Mouse (Mus musculus): ENCODE results near the gene Rapgef2. TPM values are rescaled to one million over a fixed set of nuclear protein-coding genes. Genes with fewer than 3 reads are reported as not detected.

Rapgef2 gene
- polyA plus RNA-seq, 1 experiment from 2014 or later = 10.7 TPM

DNA sequence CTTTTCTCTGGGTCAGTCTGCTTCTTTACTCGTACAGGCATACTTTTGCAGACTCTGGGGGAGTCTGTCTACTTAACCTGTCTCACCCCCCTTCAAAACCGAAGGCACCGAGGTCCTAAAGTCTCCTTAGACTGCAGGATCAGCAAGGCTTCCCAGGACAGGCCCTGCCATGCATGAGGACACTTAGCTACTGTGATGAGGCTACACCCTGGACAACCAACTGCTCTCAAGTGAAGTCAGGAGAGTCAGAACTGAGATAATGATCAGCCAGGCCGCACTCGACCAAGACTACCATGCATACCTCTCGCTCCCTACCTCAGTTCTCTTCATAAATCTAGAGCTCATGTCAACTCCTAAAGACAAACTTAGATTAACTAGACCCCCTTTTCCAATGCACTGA lies 159.5 kb downstream of the Rapgef2 start:
- no peak overlapping the region for H3K27ac ChIP-seq (ENCODE audit: low read length)
- no peaks in the 10 kb centered on the region for H3K9me3 ChIP-seq (ENCODE audit: control insufficient read depth, low read depth, low read length)
- 82% methylated on average over 6 of the region's 6 CpGs for WGBS
- H3K4me2 ChIP-seq (replicated peaks; ENCODE audit: low read depth, low read length) = no peak overlapping the region
- H3K27me3 ChIP-seq (ENCODE audit: control insufficient read depth, insufficient read depth, low read length) = no peaks in the 10 kb centered on the region
- H3K4me1 ChIP-seq (ENCODE audit: control insufficient read depth, insufficient read depth, low read length) = no peaks in the 10 kb centered on the region
- no peaks in the 10 kb centered on the region for H3K36me3 ChIP-seq (ENCODE audit: control insufficient read depth, insufficient read depth, low read length)
- H3K9ac ChIP-seq (replicated peaks; ENCODE audit: low read depth, low read length) = no peak overlapping the region
- H3K4me3 ChIP-seq (ENCODE audit: low read depth, low read length) = no peak overlapping the region
- ATAC-seq (ENCODE audit: insufficient number of reproducible peaks, insufficient read depth, low FRiP score, low read depth) = no peak

DNA sequence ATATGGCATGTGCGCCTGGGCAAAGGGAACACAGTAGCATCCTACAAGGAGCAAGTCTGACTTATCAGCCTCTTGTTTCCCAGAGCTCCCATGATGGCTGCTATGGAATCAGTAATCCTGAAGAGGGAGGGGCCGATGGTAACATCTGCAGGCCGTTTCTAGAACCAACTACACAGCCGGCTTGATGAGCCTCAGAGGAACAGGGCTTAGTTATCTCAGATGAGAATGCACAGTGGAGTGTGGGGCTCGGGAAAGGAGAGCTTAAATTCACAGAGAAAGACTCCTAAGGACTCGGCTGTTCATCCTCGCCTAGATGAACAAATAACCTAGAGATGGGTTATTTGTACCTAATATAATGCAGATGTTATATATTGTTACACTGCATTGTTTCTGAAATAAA lies 164.9 kb downstream of the Rapgef2 start:
- H3K36me3 ChIP-seq (ENCODE audit: control insufficient read depth, insufficient read depth, low read length) = no peaks in the 10 kb centered on the region
- no peak for ATAC-seq (ENCODE audit: insufficient number of reproducible peaks, insufficient read depth, low FRiP score, low read depth)
- WGBS = 86% methylated on average over 7 of the region's 7 CpGs

DNA sequence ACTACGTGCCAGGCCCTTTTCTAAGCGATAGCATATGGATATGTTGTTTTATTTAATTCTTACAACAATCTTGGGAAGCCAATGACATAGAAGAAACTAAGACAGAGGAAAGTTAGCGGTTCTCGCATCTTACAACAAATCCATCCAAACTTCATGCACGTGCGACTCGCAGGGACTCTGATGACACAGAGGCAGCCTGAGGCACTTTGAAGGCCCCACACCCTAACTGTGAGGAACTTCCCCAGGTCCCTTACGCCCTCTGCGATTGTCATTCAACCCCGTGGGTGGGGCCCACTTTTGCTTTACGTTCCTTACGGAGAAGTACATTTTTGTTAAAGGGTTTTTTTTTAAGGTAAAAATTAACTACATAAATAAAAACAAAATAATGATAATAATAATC lies 166.3 kb downstream of the Rapgef2 start:
- no peaks in the 10 kb centered on the region for H3K27me3 ChIP-seq (ENCODE audit: control insufficient read depth, insufficient read depth, low read length)
- no peak overlapping the region for H3K27ac ChIP-seq (ENCODE audit: low read length)
- no peak for ATAC-seq (ENCODE audit: insufficient number of reproducible peaks, insufficient read depth, low FRiP score, low read depth)
- H3K9ac ChIP-seq (replicated peaks; ENCODE audit: low read depth, low read length) = no peak overlapping the region
- no peak overlapping the region for H3K4me3 ChIP-seq (ENCODE audit: low read depth, low read length)
- no peaks in the 10 kb centered on the region for H3K4me1 ChIP-seq (ENCODE audit: control insufficient read depth, insufficient read depth, low read length)
- H3K4me2 ChIP-seq (replicated peaks; ENCODE audit: low read depth, low read length) = no peak overlapping the region
- WGBS = 95% methylated on average over 12 of the region's 12 CpGs
- no peaks in the 10 kb centered on the region for H3K36me3 ChIP-seq (ENCODE audit: control insufficient read depth, insufficient read depth, low read length)
- H3K9me3 ChIP-seq (ENCODE audit: control insufficient read depth, low read depth, low read length) = no peaks in the 10 kb centered on the region

More for the DNA sequence above, 164.9 kb downstream of the Rapgef2 start:
- no peaks in the 10 kb centered on the region for H3K27me3 ChIP-seq (ENCODE audit: control insufficient read depth, insufficient read depth, low read length)
- no peak overlapping the region for H3K27ac ChIP-seq (ENCODE audit: low read length)
- no peaks in the 10 kb centered on the region for H3K9me3 ChIP-seq (ENCODE audit: control insufficient read depth, low read depth, low read length)
- H3K4me1 ChIP-seq (ENCODE audit: control insufficient read depth, insufficient read depth, low read length) = no peaks in the 10 kb centered on the region
- no peak overlapping the region for H3K9ac ChIP-seq (replicated peaks; ENCODE audit: low read depth, low read length)
- H3K4me3 ChIP-seq (ENCODE audit: low read depth, low read length) = no peak overlapping the region
- H3K4me2 ChIP-seq (replicated peaks; ENCODE audit: low read depth, low read length) = no peak overlapping the region

DNA sequence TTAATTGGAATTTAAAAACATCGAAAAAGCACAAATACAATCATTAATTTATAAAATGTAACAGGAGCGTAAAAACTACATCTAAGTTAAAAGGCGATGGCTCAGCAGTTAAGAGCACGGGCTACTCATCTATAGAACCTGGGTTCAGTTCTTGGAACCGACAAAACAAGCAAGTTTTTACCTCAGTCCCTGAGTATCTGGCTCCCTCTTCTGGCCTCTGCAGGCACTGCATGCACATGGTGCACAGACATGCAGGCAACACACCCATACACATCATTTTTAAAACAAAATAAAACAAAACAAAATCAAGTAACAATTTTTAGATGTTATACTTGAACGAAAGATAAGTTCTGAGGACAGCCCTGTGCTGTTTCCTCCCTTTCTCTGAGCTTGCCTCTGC lies 176.2 kb downstream of the Rapgef2 start:
- Histone ChIP-seq H3K27ac (ENCODE audit: low read length) (no peak overlapping the region), H3K9ac (replicated peaks; ENCODE audit: low read depth, low read length) (no peak overlapping the region), H3K36me3 (ENCODE audit: control insufficient read depth, insufficient read depth, low read length) (no peaks in the 10 kb centered on the region), H3K4me3 (ENCODE audit: low read depth, low read length) (no peak overlapping the region), H3K9me3 (ENCODE audit: control insufficient read depth, low read depth, low read length) (no peaks in the 10 kb centered on the region), H3K27me3 (ENCODE audit: control insufficient read depth, insufficient read depth, low read length) (no peaks in the 10 kb centered on the region), H3K4me2 (replicated peaks; ENCODE audit: low read depth, low read length) (no peak overlapping the region), H3K4me1 (ENCODE audit: control insufficient read depth, insufficient read depth, low read length) (no peaks in the 10 kb centered on the region)
- WGBS = 95% methylated on average over 6 of the region's 6 CpGs
- no peak for ATAC-seq (ENCODE audit: insufficient number of reproducible peaks, insufficient read depth, low FRiP score, low read depth)

- Histone ChIP-seq H3K9ac (replicated peaks; ENCODE audit: low read depth, low read length) (no peak overlapping the region), H3K27ac (ENCODE audit: low read length) (no peak overlapping the region), H3K4me3 (ENCODE audit: low read depth, low read length) (no peak overlapping the region), H3K27me3 (ENCODE audit: control insufficient read depth, insufficient read depth, low read length) (no peaks in the 10 kb centered on the region), H3K9me3 (ENCODE audit: control insufficient read depth, low read depth, low read length) (no peaks in the 10 kb centered on the region), H3K4me1 (ENCODE audit: control insufficient read depth, insufficient read depth, low read length) (no peaks in the 10 kb centered on the region), H3K36me3 (ENCODE audit: control insufficient read depth, insufficient read depth, low read length) (peaks cover 5% of the 10 kb centered on the region), H3K4me2 (replicated peaks; ENCODE audit: low read depth, low read length) (no peak overlapping the region)
- WGBS = 76% methylated on average over 6 of the region's 6 CpGs
- ATAC-seq (ENCODE audit: insufficient number of reproducible peaks, insufficient read depth, low FRiP score, low read depth) = no peak
Measured at GRCm38 (mm10) chr3:79108246-79108645, 178.1 kb downstream of the Rapgef2 start.

- H3K4me2 ChIP-seq (replicated peaks; ENCODE audit: low read depth, low read length) = no peak overlapping the region
- peaks cover 5% of the 10 kb centered on the region for H3K36me3 ChIP-seq (ENCODE audit: control insufficient read depth, insufficient read depth, low read length)
- H3K27me3 ChIP-seq (ENCODE audit: control insufficient read depth, insufficient read depth, low read length) = no peaks in the 10 kb centered on the region
- no peak overlapping the region for H3K4me3 ChIP-seq (ENCODE audit: low read depth, low read length)
- no peak for ATAC-seq (ENCODE audit: insufficient number of reproducible peaks, insufficient read depth, low FRiP score, low read depth)
- no peaks in the 10 kb centered on the region for H3K9me3 ChIP-seq (ENCODE audit: control insufficient read depth, low read depth, low read length)
- no peaks in the 10 kb centered on the region for H3K4me1 ChIP-seq (ENCODE audit: control insufficient read depth, insufficient read depth, low read length)
- H3K9ac ChIP-seq (replicated peaks; ENCODE audit: low read depth, low read length) = no peak overlapping the region
- no peak overlapping the region for H3K27ac ChIP-seq (ENCODE audit: low read length)
- WGBS = 74% methylated on average over 2 of the region's 2 CpGs
Measured at GRCm38 (mm10) chr3:79106360-79106759, 180.0 kb downstream of the Rapgef2 start.

DNA sequence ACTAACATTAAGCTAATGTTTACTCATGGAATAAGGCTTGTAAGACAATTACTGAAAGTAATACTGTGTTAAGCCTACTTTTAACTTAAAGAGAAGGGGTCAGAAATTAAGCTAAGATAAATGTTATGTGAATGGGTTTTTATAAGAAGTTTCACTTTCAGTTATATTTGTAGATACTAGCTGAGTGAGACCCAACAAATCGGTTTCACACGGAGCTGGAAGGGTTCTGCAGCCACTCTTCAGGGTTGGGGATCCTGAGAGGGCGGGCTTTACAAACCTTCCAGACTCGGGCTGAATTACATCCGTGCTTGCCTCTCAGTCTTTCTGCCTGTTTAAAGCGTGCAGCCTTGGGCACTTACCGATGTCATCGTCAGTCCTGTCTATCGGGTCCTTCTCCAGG lies 182.7 kb downstream of the Rapgef2 start:
- Histone ChIP-seq H3K4me1 (ENCODE audit: control insufficient read depth, insufficient read depth, low read length) (no peaks in the 10 kb centered on the region), H3K9ac (replicated peaks; ENCODE audit: low read depth, low read length) (no peak overlapping the region), H3K9me3 (ENCODE audit: control insufficient read depth, low read depth, low read length) (no peaks in the 10 kb centered on the region), H3K4me2 (replicated peaks; ENCODE audit: low read depth, low read length) (no peak overlapping the region), H3K4me3 (ENCODE audit: low read depth, low read length) (no peak overlapping the region), H3K27me3 (ENCODE audit: control insufficient read depth, insufficient read depth, low read length) (no peaks in the 10 kb centered on the region), H3K27ac (ENCODE audit: low read length) (no peak overlapping the region), H3K36me3 (ENCODE audit: control insufficient read depth, insufficient read depth, low read length) (peaks cover 5% of the 10 kb centered on the region)
- WGBS = 88% methylated on average over 9 of the region's 9 CpGs
- ATAC-seq (ENCODE audit: insufficient number of reproducible peaks, insufficient read depth, low FRiP score, low read depth) = no peak

GRCm38 (mm10) chr3:79101737-79102136 lies 184.6 kb downstream of the Rapgef2 start:
- no peaks in the 10 kb centered on the region for H3K9me3 ChIP-seq (ENCODE audit: control insufficient read depth, low read depth, low read length)
- ATAC-seq (ENCODE audit: insufficient number of reproducible peaks, insufficient read depth, low FRiP score, low read depth) = no peak
- WGBS = 82% methylated on average over 6 of the region's 6 CpGs
- no peak overlapping the region for H3K4me2 ChIP-seq (replicated peaks; ENCODE audit: low read depth, low read length)
- H3K27me3 ChIP-seq (ENCODE audit: control insufficient read depth, insufficient read depth, low read length) = no peaks in the 10 kb centered on the region
- H3K4me1 ChIP-seq (ENCODE audit: control insufficient read depth, insufficient read depth, low read length) = no peaks in the 10 kb centered on the region
- H3K27ac ChIP-seq (ENCODE audit: low read length) = no peak overlapping the region
- peaks cover 8% of the 10 kb centered on the region for H3K36me3 ChIP-seq (ENCODE audit: control insufficient read depth, insufficient read depth, low read length)
- H3K9ac ChIP-seq (replicated peaks; ENCODE audit: low read depth, low read length) = no peak overlapping the region
- H3K4me3 ChIP-seq (ENCODE audit: low read depth, low read length) = no peak overlapping the region

DNA sequence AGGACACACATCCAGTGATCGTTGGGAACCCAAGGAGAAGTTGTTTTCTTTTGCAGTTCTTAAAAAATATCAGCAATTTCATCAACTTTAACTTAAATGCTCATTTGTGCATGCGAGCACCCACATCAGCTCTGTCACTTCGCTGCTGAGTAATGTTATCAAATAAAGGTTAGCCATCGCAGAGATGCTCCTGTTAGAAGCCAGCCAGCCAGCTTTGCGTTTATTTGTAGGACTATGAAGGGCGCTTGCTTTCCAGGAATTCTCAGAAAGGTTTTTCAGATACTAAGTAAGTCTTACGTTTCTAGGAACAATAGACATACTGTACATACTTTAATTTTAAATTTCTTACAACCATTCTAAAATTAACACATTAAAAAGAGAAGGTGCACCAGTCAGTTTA lies 185.5 kb downstream of the Rapgef2 start:
- Histone ChIP-seq H3K9me3 (ENCODE audit: control insufficient read depth, low read depth, low read length) (no peaks in the 10 kb centered on the region), H3K4me3 (ENCODE audit: low read depth, low read length) (no peak overlapping the region), H3K4me2 (replicated peaks; ENCODE audit: low read depth, low read length) (no peak overlapping the region), H3K27me3 (ENCODE audit: control insufficient read depth, insufficient read depth, low read length) (no peaks in the 10 kb centered on the region), H3K36me3 (ENCODE audit: control insufficient read depth, insufficient read depth, low read length) (peaks cover 8% of the 10 kb centered on the region), H3K27ac (ENCODE audit: low read length) (no peak overlapping the region), H3K4me1 (ENCODE audit: control insufficient read depth, insufficient read depth, low read length) (no peaks in the 10 kb centered on the region), H3K9ac (replicated peaks; ENCODE audit: low read depth, low read length) (no peak overlapping the region)
- ATAC-seq (ENCODE audit: insufficient number of reproducible peaks, insufficient read depth, low FRiP score, low read depth) = no peak
- 91% methylated on average over 7 of the region's 7 CpGs for WGBS
